Mouse (Mus musculus) T-helper 17 cell (primary cell): ENCODE measurements around the gene C77080.

ENCODE experiments used
- in situ Hi-C, 2 experiments: fragments of 300-600 bp; cut with MboI, MseI; formaldehyde crosslinking; loops; 1 replicate in 1 of 2; 2 replicates in 1 of 2; pipeline ENCODE4 v1.15.1; 2025; ENCODE audit warnings: high pct_unique_total_duplicates in 2 of 2

C77080 gene

DNA sequence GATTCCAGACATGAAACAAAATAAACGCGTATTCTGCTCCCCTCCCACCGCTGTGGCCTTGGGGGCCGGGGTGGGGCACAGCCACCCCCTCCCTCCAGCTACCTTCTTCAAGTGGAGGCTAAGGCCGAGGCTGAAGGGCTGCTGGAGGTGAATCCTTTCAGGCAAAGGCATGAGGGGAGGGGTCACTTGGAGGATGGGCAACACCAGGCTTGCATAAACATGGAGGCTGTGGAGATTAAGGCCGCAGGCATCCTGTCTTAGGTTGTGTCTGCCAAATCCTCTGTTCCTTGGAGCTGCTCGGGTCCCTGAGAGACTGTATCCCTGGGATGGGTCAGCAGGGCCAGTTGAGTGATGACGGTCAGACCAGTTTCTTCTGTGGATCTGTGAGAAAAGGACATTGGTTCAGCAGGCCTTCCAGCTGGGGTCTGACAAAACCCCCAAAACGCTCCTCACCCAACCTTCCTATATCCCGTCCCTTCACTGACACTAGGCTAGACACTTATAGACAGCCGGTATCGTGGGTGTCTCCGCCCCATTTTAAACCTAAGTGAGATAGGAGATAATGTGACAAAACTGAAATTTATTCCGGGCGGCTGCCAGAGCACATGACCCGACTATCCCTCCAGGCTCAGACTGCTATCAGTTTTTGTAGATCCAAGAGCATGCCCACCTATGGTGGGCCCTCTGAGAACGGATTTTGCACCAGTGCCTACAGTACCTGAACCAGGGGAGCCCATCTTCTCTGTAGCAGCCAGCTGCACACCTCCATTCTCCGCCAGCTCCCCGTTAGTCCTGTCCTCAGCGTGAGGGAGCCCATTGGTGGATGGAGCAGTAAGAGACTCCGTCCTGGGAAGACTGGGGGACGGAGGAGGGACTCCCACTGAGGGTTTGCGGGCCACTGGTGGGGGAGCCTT, 39.9 kb downstream of the C77080 start:
- in situ Hi-C loops, result no loop called here

DNA sequence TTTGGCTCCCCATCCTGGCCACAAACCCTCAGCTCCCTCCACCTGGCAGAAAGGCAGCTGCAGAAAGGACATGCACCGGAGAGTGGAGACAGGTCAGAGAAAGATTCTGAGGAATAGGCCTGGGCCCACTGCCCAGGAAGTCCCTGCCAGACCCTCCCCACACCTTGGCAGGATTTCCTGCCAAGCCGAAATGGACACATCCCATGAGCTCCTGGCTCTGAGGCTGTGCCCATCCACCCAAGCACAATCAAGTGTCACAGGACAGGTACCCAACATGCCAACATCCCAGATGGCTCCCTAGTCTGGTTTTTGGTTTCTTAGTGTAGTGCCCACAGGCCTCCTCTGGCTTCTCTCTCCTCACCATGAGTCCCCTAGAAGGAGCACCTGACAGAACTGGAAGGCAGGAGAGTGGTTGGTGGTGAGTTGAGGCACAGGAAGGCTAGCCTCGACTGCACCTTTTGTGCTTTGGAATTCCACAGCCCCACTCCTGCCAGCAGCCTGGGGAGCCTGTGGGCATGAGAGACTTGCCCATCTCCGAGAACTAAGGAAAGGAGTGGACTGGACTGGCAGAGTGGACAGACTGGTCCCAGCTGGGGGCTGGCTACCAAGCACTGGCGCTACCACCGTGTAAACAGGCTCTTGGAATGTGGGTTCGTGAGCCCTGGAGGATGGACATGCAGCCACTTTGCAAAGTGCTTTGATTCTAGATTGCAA, 40.7 kb downstream of the C77080 start:
- in situ Hi-C loops, result no loop called here

DNA sequence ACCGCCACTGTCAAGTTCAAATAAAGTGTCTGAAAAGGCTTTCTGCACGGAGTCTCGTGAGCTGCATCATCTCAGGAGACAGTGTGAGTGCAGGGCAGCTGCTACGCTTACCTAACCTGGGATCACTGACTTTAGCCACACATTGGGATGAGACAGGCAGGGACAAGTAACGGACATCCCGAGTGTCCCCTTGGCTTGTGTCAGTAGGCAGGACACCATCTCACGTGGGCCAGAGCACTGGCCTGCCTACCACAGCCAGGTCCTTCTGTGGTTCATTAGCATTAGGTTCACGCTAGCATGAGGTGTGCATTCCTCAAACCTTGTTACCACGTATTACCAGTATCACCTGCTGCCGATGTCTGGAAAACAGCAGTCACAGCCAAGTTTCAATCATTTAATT, 42.0 kb downstream of the C77080 start:
- in situ Hi-C loops, result loop anchor here in 1 of 2 experiments (5.0 kb wide), 1 partner anchor 58 kb away; no protein-coding TSS in a partner anchor

DNA sequence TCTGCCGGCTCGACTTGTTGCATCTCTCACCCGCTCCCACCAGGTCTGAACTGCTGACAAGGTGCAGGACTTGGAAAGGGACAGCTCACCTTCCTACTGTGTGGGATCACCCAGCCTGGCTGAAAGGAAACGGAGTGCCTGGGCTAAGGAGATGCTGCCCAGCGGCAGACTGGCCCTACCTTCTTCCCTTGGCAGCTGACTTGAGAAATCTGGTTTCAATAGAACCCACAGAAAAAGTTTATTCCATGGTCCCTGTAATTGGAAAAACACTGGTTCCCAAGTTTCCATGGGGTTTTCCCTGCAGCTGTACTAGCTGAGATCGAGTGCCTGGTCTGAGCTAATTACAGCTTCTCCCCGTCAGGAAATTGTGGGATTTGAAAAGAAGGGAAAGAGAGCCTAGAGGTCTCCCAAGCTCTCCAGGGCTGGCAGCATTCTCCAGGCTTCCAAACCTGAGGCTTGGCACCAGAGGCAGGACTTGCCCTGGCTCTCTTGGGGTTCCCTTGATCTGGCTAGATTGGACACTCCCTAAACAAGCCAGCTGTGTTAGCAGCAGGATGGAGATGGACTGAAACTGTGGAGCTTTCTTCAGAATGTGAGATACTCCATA, 42.5 kb downstream of the C77080 start:
- in situ Hi-C loops, result loop anchor here in 1 of 2 experiments (5.0 kb wide), 1 partner anchor 59 kb away; no protein-coding TSS in a partner anchor

DNA sequence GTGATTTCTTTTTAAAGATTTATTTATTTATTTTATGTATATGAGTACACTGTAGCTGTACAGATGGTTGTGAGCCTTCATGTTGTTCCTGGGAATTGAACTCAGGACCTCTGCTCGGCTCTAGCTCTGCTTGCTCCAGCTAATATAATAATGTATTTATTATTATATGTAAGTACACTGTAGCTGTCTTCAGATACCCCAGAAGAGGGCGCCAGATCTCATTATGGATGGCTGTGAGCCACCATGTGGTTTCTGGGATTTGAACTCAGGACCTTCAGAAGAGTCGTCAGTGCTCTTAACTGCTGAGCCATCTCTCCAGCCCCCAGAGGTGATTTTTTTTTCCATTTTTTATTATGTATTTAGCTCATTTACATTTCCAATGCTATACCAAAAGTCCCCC, 48.7 kb downstream of the C77080 start:
- in situ Hi-C loops, result loop anchor here in 1 of 2 experiments (5.0 kb wide), 2 partner anchors 65 to 100 kb away; no protein-coding TSS in a partner anchor

DNA sequence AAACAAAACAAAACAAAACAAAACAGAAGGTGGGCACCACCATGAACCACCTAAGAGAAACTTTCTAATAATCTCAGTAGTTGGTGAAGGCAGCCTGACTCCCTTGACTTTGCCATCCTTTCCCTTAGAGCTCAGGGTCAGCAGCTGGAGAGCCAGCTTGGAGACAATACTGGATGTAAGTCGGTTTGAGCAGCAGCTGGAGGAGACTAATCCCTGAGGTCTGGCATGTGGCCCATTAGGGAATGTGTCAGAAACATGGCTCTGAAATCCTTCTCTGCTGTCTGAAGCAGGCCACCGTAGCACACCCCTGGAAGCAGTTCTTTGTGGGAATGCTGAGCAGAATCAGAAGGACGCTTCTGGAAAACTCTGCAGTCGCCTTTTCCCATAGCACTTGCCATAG, 49.7 kb downstream of the C77080 start:
- in situ Hi-C loops, result loop anchor here in 1 of 2 experiments (5.0 kb wide), 2 partner anchors 66 to 101 kb away; no protein-coding TSS in a partner anchor

DNA sequence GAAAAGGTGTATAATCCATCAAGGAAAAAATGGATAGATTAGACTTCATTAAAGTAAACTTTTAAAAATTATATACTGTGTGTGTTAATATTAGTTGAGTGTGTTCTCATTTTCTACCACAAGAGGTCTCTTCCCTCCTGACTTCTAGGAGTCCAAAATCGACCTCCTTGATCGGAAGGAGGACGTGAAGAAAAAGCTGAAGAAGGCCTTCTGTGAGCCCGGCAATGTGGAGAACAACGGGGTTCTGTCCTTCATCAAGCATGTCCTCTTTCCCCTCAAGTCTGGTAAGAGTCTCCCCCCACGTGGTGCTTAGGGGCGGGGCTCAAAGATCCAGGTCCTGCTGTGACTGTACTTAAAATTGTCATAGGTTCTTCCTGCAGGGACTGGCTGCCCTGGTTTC, 51.7 kb downstream of the C77080 start:
- in situ Hi-C loops, result no loop called here

DNA sequence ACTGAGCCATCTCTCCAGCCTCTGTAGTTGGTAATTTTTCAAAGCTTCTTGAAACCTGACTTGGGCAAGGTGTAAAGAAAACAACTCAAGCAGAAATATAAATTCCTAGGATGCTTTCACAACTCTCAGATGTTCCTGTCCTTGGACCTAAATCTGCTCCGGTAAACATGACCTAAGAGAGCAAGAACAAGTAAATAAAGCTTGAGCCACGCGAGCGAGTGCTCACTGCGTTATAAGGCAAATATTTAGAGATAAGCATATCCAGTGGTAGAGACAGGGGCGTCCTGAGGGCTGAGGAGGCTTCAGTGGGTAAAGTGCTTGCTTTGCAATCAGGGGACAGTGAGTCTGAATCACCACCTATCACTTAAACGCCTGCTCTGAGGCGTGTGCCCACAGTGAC, 54.4 kb downstream of the C77080 start:
- in situ Hi-C loops, result no loop called here

DNA sequence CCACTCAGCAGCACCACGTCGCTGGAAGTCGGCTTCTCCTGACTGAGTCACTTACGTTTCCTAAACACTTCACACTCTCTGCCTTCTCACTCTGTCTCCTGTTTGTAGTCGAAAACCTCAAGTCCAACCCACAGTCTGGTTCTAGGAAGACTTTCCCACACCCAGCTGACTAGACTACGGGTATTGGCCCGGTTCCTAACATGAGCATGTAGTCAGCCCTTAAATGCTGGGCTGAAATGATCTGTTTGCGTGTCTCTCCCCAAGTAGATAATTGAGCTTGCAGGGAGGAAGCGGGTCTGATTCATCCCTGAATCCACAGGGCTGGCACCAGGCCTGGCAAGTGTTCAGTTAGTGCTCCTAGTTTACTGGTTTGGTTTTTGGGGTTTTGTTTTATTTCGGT, 56.5 kb downstream of the C77080 start:
- in situ Hi-C loops, result no loop called here

DNA sequence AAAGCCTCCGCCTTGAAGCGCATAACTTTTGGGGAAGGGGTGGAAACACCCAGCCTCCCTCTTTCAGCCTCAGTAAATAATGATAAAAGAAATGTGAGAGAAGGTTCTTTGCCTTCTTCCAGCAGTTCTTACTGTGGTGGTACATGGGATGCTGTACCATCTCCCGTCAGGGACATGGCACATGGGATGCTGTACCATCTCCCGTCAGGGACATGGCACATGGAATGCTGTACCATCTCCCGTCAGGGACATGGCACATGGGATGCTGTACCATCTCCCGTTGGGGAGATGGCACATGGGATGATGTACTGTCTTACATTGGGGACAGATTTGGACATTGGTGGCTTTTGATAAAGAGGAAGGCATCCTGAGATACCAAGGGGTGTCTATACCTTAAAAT, 63.7 kb downstream of the C77080 start:
- in situ Hi-C loops, result no loop called here

DNA sequence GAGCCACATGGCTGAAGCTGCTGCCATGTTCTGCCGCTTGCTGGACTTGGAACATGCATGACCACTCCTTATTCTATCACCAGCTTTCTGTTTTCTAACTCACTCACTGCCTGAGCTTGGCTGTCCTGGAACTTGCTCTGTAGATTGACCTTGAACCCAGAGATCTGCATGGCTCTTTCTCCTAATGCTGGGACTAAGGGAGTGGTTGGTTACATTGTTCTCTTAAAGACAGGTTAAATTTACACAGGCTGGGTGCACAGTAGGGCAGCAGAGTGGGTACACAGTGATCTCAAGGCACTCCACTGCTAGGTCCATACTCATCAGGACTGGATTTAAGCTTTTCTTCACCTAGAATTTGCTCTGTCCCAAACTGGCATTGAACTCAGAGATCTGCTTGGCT, 66.9 kb downstream of the C77080 start:
- in situ Hi-C loops, result no loop called here

DNA sequence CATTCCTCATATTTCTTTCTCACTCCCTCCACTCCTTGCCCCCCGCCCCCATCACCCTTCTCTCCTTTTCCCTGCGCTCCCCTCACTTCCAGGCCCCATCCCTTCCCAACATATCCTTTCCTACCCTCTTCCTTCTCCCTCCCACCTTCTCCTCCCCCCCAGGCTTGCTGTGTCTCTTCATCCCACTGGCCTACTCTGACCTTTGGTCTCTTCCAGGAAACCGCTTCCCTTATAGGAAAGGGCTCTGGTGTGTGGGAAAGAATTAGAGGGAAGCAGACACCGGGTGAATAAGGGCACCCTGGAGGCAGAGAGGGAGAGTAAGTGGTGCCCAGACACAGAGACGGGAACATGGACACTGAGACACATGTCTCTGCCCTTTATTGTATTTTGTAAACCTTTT, 69.5 kb downstream of the C77080 start:
- in situ Hi-C loops, result no loop called here

DNA sequence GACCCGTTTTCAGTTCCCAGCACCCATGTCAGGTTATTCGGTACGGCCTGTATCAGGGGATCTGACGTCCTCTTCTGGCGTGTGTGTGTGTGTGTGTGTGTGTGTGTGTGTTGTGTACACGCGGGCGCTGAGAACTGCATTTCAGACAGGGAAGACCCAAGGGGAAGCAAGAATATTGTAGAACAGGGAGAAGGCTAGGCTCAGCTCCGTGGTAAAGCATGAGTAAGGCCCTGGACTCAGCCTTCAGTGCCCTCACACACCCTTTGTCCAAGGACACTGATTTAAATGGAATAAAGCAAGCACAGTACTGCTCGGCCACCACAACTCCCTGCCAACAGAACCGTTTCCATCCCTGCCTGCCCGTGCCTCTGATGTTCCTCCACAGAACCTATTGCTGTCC, 70.7 kb downstream of the C77080 start:
- in situ Hi-C loops, result no loop called here

DNA sequence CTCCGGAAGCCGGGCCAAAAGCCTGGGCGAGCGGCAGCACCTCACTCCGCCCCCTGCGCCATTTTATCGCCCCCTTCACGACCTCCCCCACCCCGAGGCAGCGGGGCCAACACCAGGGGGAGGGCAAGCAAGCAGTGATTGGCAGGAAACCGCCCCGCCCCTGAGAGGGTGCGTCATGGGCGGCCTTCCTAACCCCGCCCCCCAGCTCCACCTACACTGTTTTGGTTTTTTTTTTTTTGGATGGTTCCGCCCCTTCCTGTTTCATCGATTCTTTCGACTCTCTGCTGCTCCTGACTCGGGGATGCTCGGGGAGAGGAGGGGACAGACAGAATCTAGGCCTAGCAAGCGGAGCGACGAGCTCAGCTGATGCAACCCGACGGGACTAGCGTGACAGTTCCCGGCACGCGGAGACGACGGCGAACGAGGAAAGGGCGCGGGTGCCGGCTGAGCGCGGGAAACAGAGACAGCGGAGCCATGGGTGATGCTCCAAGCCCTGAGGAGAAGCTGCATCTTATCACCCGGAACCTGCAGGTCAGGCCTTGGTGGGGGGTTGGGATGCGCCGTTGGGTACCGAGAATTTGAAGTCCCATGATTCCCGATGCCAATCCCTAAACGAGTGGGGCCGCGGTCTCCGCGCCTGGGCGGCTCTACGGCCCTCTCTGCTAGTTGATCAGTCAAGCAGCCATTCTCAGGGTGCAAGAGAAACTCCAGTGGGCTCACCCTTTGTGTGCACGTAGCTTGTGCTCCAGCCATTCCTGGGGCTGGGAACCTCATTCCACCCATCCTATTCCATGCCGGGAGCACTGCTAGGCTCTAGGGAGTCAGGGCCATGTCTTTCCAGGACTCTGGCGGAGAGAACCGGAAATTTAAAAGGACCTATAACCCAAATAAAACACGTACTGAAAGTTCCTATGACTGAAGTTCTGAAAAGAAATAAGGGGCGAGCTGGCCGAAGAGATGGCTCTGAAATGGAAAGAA, 71.4 kb downstream of the C77080 start, which contains the start of the genes S100pbp and Yars:
S100pbp (minus strand) TSS at position 186 of the 978 bp plus-strand sequence.
Yars (plus strand) TSS at position 219 of the 978 bp plus-strand sequence.
- in situ Hi-C loops, result no loop called here

DNA sequence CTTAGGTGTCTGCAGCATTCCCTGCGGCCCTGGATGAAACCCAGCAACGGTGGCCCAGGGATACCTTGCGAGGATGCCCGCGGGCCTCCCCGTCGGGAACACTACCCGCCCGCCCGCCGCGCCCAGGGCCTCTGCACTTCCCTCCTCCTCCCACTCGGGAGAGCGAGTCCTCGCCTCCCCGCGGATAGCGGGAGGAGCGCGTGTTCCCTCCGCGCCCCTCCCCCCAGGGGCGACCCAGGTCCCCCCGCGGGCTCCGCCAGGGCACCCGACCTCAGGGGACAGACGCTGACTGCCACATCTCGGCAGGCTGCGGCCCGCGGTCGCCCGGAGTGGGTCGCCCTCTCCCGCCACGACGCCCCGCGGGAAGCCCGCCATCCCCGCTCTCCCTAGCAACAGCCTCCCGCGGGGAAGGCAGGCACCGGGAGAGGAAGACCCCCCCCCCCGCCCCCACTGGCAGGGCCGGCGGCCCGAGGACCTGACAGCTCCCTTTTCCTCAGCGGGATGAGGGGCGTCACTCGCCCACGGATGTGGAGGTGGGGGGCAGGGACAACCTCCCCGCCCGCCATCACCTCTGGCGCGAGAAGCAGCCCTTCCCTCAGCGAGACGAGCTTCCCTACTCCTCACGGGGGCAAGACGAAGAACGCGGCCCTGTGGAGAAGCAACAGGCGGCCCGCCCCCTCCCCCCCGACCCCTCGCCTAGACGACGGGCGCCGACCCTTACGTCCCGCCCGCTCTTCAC, 72.2 kb downstream of the C77080 start:
- in situ Hi-C loops, result no loop called here

DNA sequence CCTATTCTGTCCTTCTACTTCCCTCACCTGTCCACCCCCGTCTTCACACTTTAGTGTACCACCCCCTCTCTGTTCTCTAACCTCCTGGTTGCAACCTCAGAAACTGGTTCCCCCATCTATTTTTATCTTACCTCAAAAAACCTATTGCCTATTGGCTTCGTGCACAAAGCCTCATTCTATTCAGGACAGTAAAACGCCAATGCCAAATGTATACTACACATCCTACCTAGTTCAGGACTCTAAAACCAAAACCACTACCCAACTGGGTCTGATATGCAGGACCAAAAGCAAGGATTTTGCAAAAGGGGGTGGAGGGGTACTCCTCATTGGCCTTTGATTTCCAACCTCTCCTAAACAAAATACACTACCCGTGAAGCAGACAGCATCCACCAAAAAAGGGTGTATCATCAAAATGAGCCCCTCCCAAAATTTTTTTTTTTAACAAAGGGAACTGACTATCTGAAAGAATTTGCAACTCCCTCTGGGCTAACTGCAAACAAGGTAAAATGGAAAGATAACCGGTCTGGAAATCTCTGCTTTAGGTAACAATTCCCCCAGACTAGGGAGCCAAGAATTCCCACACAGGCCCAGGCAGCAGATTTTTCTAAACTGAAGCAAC, 73.1 kb downstream of the C77080 start:
- in situ Hi-C loops, result no loop called here

DNA sequence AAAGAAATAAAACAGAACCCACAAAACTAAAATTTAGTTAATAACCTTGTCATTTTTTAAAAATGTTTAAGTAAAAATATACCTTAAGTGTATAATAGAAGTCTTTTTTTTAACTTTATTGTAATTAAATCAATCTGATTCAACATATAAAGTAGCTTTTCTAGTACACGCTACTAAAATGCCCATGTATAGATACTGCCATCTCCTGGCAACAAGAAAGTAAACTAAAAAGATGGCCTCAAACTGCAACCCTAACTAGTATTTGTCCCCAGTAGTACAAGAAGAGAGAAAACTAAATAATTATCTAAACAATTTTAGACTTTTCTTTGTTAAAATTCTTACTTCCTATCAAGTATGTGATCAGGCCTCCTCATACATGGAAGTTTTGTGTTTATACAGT, 81.6 kb downstream of the C77080 start:
- in situ Hi-C loops, result no loop called here

DNA sequence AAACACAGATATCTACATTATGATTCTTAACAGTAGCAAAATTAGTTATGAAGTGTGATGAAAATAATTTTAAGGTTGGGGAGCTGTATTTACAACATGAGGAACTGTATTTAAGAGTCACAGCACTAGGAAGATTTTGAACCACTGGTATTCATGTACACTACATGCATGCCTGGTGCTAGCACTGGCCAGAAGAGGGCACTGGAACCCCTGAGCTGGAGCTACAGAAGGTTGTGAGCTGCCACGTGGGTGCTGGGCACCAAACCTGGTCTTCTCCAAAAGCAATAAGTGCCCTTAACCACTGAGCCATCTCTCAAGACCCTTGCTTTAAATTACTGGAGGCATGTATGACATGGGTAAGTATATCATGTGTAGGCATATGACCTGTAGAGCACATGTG, 88.7 kb downstream of the C77080 start:
- in situ Hi-C loops, result no loop called here
